Mouse (Mus musculus) heart, embryonic 12.5 days (tissue): ENCODE results near the gene Pmvk. TPM values are rescaled to one million over a fixed set of nuclear protein-coding genes. Genes with fewer than 3 reads are reported as not detected.

Experiments used
- ATAC-seq: fragments of 200-750 bp; cut with Nextera tagmentation; 2 replicates; pipeline ENCODE4 v1.8.0; 2017; ENCODE audit warnings: moderate TSS enrichment, moderate library complexity; ENCODE audit not compliant: insufficient number of reproducible peaks, low FRiP score
- H3K27ac ChIP-seq: fragments of 300-500 bp; sonication (generic); 2 replicates; pipeline ENCODE4 v1.5.1; 2016; ENCODE audit warnings: mild to moderate bottlenecking, moderate library complexity; ENCODE audit not compliant: poor library complexity, severe bottlenecking
- H3K27me3 ChIP-seq: fragments of 300-500 bp; sonication (generic); replicated peaks from 2 replicates; pipeline ENCODE4 v1.6.1; 2016; ENCODE audit warnings: mild to moderate bottlenecking, moderate library complexity
- H3K36me3 ChIP-seq: fragments of 300-500 bp; sonication (generic); 2 replicates; pipeline ENCODE4 v1.6.1; 2016; ENCODE audit warnings: mild to moderate bottlenecking, moderate library complexity
- H3K4me1 ChIP-seq: fragments of 300-500 bp; sonication (generic); replicated peaks from 2 replicates; pipeline ENCODE4 v1.6.1; 2016; ENCODE audit warnings: mild to moderate bottlenecking
- H3K4me2 ChIP-seq: fragments of 300-500 bp; sonication (generic); 2 replicates; pipeline ENCODE4 v1.6.1; 2016; ENCODE audit warnings: mild to moderate bottlenecking, moderate library complexity
- H3K4me3 ChIP-seq: fragments of 300-500 bp; sonication (generic); 2 replicates; pipeline ENCODE4 v1.5.1; 2016; ENCODE audit warnings: mild to moderate bottlenecking
- H3K9ac ChIP-seq: fragments of 300-500 bp; sonication (generic); 2 replicates; pipeline ENCODE4 v1.6.1; 2016; ENCODE audit warnings: mild to moderate bottlenecking, moderate library complexity
- H3K9me3 ChIP-seq: fragments of 300-500 bp; sonication (generic); replicated peaks from 2 replicates; pipeline ENCODE4 v1.6.1; 2016; ENCODE audit warnings: mild to moderate bottlenecking, moderate library complexity
- WGBS: fragments of 180-500 bp; shearing (Covaris S2); methylation state at CpG from one replicate; pipeline ENCODE4 v1.1.7; 2016; 5-methylcytosine and 5-hydroxymethylcytosine counted together
- polyA plus RNA-seq: library from polyadenylated mRNA; unstranded; fragments of >200 nt; fragmentation: Nextera tagmentation; extraction: Ambion mirVana; gene quantifications from 2 replicates; pipeline ENCODE4 v1.2.1, GENCODE M21; 2016

Gene Pmvk
- polyA plus RNA-seq: 46.8 and 51.0 TPM in 2 replicates

GRCm38 (mm10) chr3:89454401-89455177, at the start of gene Pmvk:
Gene Pmvk (plus strand): TSS chr3:89454541.
- ATAC-seq: no peak
- Histone ChIP-seq H3K36me3 (0 out of 2 replicates have a peak, but pooled peaks cover 2% of the 10 kb centered on the region), H3K27me3 (no peaks in the 10 kb centered on the region), H3K9ac (no peak within 1 kb of the TSS), H3K4me3 (no peak within 1 kb of the TSS), H3K9me3 (no peaks in the 10 kb centered on the region), H3K4me2 (no peak within 1 kb of the TSS), H3K27ac (no peak within 1 kb of the TSS), H3K4me1 (peaks cover 39% of the 10 kb centered on the region)
- WGBS: 60% methylated on average over 10 of the region's 10 CpGs

DNA sequence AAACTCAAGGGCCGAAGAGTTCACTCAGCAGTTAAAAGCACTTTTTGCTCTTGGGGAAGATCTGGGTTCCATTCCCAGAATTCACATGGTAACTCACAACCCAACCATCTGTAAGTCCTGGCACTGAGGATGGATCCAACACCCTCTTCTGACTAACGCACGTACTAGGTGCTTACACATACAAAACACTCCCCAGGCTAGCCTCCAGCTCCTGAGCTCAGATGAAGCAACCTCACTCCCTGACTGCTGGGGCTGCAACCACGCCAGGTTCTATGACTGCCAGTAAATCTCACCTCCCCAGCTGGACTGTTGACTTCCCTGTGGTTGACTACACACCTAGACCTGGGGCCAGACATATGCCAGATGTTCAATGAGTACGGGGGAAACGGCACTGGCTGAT, 47.5 kb upstream of the Pmvk start:
- H3K4me1 ChIP-seq: peaks cover 11% of the 10 kb centered on the region
- no peak overlapping the region for H3K4me3 ChIP-seq
- H3K36me3 ChIP-seq: peaks cover 51% of the 10 kb centered on the region
- no peak overlapping the region for H3K27ac ChIP-seq
- H3K9me3 ChIP-seq: no peaks in the 10 kb centered on the region
- no peak overlapping the region for H3K9ac ChIP-seq
- H3K4me2 ChIP-seq: no peak overlapping the region
- 89% methylated on average over 6 of the region's 6 CpGs for WGBS
- ATAC-seq: no peak
- no peaks in the 10 kb centered on the region for H3K27me3 ChIP-seq

DNA sequence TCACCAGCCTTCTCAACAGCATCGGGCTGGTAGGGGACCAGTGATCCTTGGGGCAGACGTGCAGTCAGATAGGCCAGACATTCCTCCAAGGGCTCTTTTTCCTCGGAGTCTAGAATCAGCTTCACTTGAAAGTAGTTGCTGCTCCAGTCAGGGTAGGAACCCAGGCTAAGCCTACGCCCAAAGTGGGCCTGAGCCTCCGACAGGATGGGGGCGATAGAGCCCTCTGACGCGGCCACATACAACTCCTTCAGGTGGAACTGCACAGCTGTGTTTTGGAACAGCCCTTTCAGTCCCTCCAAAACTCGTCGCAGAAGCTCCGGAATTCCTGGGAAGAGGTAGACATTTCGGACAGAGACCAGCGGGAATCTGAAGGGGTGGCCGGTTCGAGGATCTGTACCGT, 45.9 kb upstream of the Pmvk start:
- WGBS: 52% methylated on average over 16 of the region's 16 CpGs
- H3K4me1 ChIP-seq: peaks cover 11% of the 10 kb centered on the region
- H3K36me3 ChIP-seq: peaks cover 40% of the 10 kb centered on the region
- H3K4me3 ChIP-seq: no peak overlapping the region
- H3K27me3 ChIP-seq: no peaks in the 10 kb centered on the region
- H3K27ac ChIP-seq: no peak overlapping the region
- peak overlapping the region; percentile 11; the same call in 1 of the 2 replicates for H3K4me2 ChIP-seq
- no peak for ATAC-seq
- H3K9ac ChIP-seq: no peak overlapping the region
- H3K9me3 ChIP-seq: no peaks in the 10 kb centered on the region

GRCm38 (mm10) chr3:89409701-89410100, 44.6 kb upstream of the Pmvk start:
- WGBS: 89% methylated on average over 3 of the region's 3 CpGs
- Histone ChIP-seq H3K4me1 (peaks cover 11% of the 10 kb centered on the region), H3K36me3 (peaks cover 41% of the 10 kb centered on the region), H3K27me3 (no peaks in the 10 kb centered on the region), H3K27ac (no peak overlapping the region), H3K4me3 (no peak overlapping the region), H3K9me3 (0 out of 2 replicates have a peak, but pooled peaks cover 2% of the 10 kb centered on the region), H3K4me2 (no peak overlapping the region), H3K9ac (no peak overlapping the region)
- ATAC-seq: no peak

DNA sequence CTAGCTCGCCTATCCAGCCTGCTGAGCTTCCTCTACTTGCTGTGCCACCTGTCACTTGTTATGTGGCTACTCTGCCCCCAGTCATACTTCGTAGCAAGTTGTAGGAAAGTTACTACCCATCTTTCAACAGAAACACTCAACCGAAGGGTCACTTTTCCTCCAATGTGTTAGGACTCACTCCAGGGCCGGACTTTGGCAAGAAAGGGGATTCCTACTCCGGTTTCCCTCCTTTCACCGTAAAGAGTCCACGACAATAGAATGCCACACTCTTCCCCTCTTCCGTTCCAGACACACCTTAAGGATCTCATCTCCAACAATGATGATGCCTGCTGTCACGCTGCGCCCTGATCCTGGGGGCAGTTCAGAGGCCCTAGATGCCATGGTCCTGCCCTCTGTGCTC, 43.5 kb upstream of the Pmvk start:
- Histone ChIP-seq H3K4me2 (peak overlapping the region; percentile 75), H3K4me1 (peaks cover 11% of the 10 kb centered on the region), H3K27ac (no peak overlapping the region), H3K9ac (peak overlapping the region; percentile 68), H3K27me3 (no peaks in the 10 kb centered on the region), H3K4me3 (peak overlapping the region; percentile 65), H3K36me3 (peaks cover 47% of the 10 kb centered on the region), H3K9me3 (0 out of 2 replicates have a peak, but pooled peaks cover 4% of the 10 kb centered on the region)
- ATAC-seq: no peak
- WGBS: 79% methylated on average over 10 of the region's 10 CpGs

- peak; percentile 99 for ATAC-seq
- Histone ChIP-seq H3K36me3 (peaks cover 54% of the 10 kb centered on the region), H3K9me3 (0 out of 2 replicates have a peak, but pooled peaks cover 4% of the 10 kb centered on the region), H3K27ac (peak within 1 kb of the TSS; percentile 40; the same call in 1 of the 2 replicates), H3K9ac (peak within 1 kb of the TSS; percentile 68), H3K4me2 (peak within 1 kb of the TSS; percentile 75), H3K4me1 (peaks cover 16% of the 10 kb centered on the region), H3K27me3 (no peaks in the 10 kb centered on the region), H3K4me3 (peak within 1 kb of the TSS; percentile 65)
- 5% methylated on average over 28 of the region's 28 CpGs for WGBS
These were observed 42.6 kb upstream of the Pmvk start, which contains the start of gene Flad1 for GRCm38 (mm10) chr3:89411490-89412393. Gene Flad1 (minus strand): TSS chr3:89411870.

DNA sequence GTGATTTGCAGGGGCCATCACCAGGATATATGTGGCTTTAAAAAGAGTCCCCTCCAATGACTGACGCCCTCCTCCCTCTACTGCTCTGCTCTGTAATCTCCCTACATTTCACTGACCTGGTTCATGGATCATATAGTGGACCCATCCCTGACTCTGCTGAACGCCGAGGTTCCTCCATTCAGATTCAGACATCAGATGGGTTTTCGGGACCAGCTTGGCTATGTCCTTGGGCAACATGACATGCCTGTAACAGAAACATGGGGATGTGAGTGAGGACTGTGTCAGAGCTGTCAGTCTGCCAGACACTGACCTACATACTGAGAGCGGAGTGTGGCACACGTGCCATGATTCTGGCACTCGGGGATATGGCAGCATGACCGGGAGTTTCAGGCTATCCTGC, 38.2 kb upstream of the Pmvk start:
- ATAC-seq: no peak
- no peak overlapping the region for H3K27ac ChIP-seq
- H3K9ac ChIP-seq: no peak overlapping the region; the same call in 1 of the 2 replicates
- H3K4me2 ChIP-seq: peak overlapping the region; percentile 50; the same call in 1 of the 2 replicates
- no peaks in the 10 kb centered on the region for H3K27me3 ChIP-seq
- no peak overlapping the region for H3K4me3 ChIP-seq
- H3K9me3 ChIP-seq: 0 out of 2 replicates have a peak, but pooled peaks cover 4% of the 10 kb centered on the region
- WGBS: 97% methylated on average over 8 of the region's 8 CpGs
- peaks cover 21% of the 10 kb centered on the region for H3K4me1 ChIP-seq
- H3K36me3 ChIP-seq: peaks cover 33% of the 10 kb centered on the region

DNA sequence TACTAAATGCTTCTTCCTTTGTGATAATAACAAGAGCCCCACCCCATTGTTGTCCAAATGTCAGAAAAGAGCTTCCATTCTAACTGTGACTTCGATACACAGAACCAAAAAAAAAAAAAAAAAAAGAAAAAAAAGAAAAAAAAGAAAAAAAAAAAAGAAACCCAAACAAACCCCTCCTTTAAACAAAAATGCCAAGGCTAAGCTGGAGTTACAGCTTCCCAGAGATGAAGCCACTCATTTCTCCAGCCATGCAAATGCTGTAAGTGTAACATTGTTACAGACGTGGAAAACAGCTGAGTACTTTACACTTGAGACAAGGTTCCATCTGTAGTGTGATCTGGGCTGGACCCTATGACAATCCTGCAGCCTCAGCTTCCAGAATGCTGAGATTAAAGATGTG, 37.2 kb upstream of the Pmvk start:
- H3K36me3 ChIP-seq: peaks cover 33% of the 10 kb centered on the region
- H3K4me3 ChIP-seq: peak overlapping the region; percentile 62
- peak overlapping the region; percentile 76 for H3K4me2 ChIP-seq
- WGBS: 34% methylated on average over 2 of the region's 2 CpGs
- ATAC-seq: no peak
- H3K27me3 ChIP-seq: no peaks in the 10 kb centered on the region
- H3K4me1 ChIP-seq: peaks cover 29% of the 10 kb centered on the region
- H3K9ac ChIP-seq: peak overlapping the region; percentile 74
- H3K27ac ChIP-seq: peak overlapping the region; percentile 87
- H3K9me3 ChIP-seq: 0 out of 2 replicates have a peak, but pooled peaks cover 4% of the 10 kb centered on the region

DNA sequence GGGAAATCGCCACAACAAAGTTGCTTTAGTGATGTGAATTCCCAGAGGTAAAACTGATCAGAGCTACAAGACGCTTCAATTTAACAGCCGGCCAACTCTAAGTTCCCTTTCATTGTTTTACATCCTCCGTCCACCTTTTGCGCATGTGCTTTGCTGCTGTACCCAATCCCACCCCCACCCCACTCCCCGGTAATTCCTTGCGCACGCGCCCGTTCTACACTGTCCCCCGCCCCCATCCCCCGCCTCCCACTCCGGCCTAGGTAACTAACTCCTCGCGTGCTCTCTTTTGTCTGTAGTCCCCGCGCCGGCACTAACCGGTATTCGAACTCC, 36.5 kb upstream of the Pmvk start:
- Histone ChIP-seq H3K27me3 (no peaks in the 10 kb centered on the region), H3K4me1 (peaks cover 36% of the 10 kb centered on the region), H3K4me3 (peak overlapping the region; percentile 62), H3K36me3 (peaks cover 33% of the 10 kb centered on the region), H3K27ac (peak overlapping the region; percentile 87), H3K9ac (peak overlapping the region; percentile 74), H3K9me3 (0 out of 2 replicates have a peak, but pooled peaks cover 4% of the 10 kb centered on the region), H3K4me2 (peak overlapping the region; percentile 76)
- under 1% methylated on average over 20 of the region's 20 CpGs for WGBS
- peak; percentile 37 for ATAC-seq

DNA sequence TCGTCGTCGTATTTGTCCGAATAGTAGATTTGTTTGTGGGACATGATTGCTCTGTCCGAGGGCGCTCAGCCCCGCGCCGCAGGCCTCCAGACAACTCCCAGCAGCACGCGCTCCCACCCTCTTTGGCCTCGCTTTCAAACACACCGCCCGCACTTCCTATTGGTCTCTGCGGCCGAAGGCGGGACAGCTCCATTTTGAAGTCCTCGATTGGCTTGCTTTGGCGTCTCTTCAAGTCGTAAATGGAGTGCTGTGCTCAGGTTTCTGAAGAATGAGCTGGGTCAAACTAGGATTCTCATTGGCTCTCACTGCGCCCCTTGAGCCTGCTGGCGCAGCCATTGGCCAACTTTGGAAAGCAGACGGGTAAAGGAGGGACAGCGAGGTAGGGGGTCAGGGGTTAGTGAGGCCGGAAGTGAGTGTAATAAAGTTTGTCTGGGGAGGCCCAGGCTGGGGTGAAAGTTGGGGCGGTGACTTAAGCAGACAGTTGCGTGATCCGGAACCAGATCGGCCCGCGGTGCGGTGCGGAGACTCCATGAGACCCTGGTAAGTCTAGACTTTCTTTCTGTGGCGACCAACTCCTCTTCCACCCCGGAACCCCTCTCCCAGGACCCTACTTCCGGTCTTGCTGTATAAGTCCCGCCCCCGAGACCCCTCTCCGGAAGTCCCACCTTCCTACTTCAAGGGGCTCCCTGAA, 36.0 kb upstream of the Pmvk start, which contains the start of the genes Cks1b and Shc1:
TSS of gene Cks1b (minus strand) at position 214 of the 691 bp plus-strand sequence.
TSS of gene Shc1 (plus strand) at position 274 of the 691 bp plus-strand sequence.
- Histone ChIP-seq H3K4me3 (peak within 1 kb of the TSS; percentile 62), H3K9ac (peak within 1 kb of the TSS; percentile 74), H3K27me3 (no peaks in the 10 kb centered on the region), H3K4me2 (peak within 1 kb of the TSS; percentile 78), H3K27ac (peak within 1 kb of the TSS; percentile 96), H3K4me1 (peaks cover 41% of the 10 kb centered on the region), H3K36me3 (peaks cover 32% of the 10 kb centered on the region), H3K9me3 (0 out of 2 replicates have a peak, but pooled peaks cover 4% of the 10 kb centered on the region)
- WGBS: under 1% methylated on average over 39 of the region's 39 CpGs
- peak; percentile 90 for ATAC-seq
